Mouse (Mus musculus): ENCODE results near the gene C9. TPM values are rescaled to one million over a fixed set of nuclear protein-coding genes. Genes with fewer than 3 reads are reported as not detected.

C9 gene
- total and polyA plus RNA-seq, 3 experiments: not detected

GRCm38 (mm10) chr15:6415317-6415716 is 29.8 kb upstream of the C9 start:
- DNase-seq (ENCODE audit: extremely low read depth): no peak
- no peaks in the 10 kb centered on the region for H3K36me3 ChIP-seq (replicated peaks in 1 of 2; ENCODE audit: control insufficient read depth in 1 of 2, insufficient read depth in 1 of 2, low read length in 1 of 2)
- H3K4me2 ChIP-seq (ENCODE audit: insufficient read depth, low read depth, poor library complexity, severe bottlenecking): no peak overlapping the region
- no peaks in the 10 kb centered on the region for H3K27me3 ChIP-seq (replicated peaks)
- no peak overlapping the region for H3K27ac ChIP-seq (ENCODE audit: insufficient read depth, low read depth)
- in situ Hi-C loops (cut with MboI; ENCODE audit: low pct_ligation_motif_present, low pct_unique_long_range_greater_than_20kb, low sequenced_read_pairs) (no loop called here), dilution Hi-C loops (cut with MboI; ENCODE audit: extremely low pct_ligation_motif_present, extremely low pct_unique_long_range_greater_than_20kb, low sequenced_read_pairs) (no loop called here)
- no peaks in the 10 kb centered on the region for H3K79me2 ChIP-seq (replicated peaks; ENCODE audit: control insufficient read depth, extremely low read depth, insufficient read depth, poor library complexity, severe bottlenecking)
- H3K4me3 ChIP-seq (replicated peaks in 1 of 3; ENCODE audit: low read depth in 2 of 3, low read length in 2 of 3, poor library complexity in 1 of 3): no peak overlapping the region
- H3K4me1 ChIP-seq (ENCODE audit: control insufficient read depth in 1 of 2, insufficient read depth in 2 of 2): no peaks in the 10 kb centered on the region
- no peak for TF ChIP-seq NELFE (IDR thresholded peaks at IDR 0.05; ENCODE audit: low read depth, low read length)
- no peak overlapping the region for H3K9ac ChIP-seq (ENCODE audit: insufficient read depth, low read depth)
- H3K9me3 ChIP-seq (replicated peaks; ENCODE audit: low read length): no peaks in the 10 kb centered on the region

DNA sequence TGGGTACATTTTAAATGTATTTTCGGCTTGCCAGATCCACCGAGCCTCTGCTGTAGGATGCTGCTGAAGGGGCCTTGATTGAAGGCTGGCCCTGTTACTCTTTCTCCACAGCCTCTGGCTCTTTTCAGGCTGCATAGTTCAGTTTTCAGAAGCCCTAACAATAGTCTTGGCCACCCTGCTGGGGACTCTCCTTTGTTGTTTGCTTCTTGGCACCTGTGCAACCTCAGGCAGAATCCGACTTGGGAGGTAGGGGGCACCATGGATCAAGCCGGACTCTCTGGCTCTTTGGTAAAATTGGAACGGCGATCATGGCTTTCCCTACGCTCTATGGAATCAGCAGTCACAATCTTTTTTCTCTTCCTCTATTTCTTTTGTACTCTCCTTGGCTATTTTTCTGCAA is 13.3 kb upstream of the C9 start:
- Histone ChIP-seq H3K4me3 (replicated peaks in 1 of 3; ENCODE audit: low read depth in 2 of 3, low read length in 2 of 3, poor library complexity in 1 of 3) (no peak overlapping the region), H3K4me2 (ENCODE audit: insufficient read depth, low read depth, poor library complexity, severe bottlenecking) (no peak overlapping the region), H3K9me3 (replicated peaks; ENCODE audit: low read length) (no peaks in the 10 kb centered on the region), H3K9ac (ENCODE audit: insufficient read depth, low read depth) (no peak overlapping the region), H3K4me1 (ENCODE audit: control insufficient read depth in 1 of 2, insufficient read depth in 2 of 2) (no peaks in the 10 kb centered on the region), H3K36me3 (replicated peaks in 1 of 2; ENCODE audit: control insufficient read depth in 1 of 2, insufficient read depth in 1 of 2, low read length in 1 of 2) (no peaks in the 10 kb centered on the region), H3K27ac (ENCODE audit: insufficient read depth, low read depth) (no peak overlapping the region), H3K27me3 (replicated peaks) (no peaks in the 10 kb centered on the region), H3K79me2 (replicated peaks; ENCODE audit: control insufficient read depth, extremely low read depth, insufficient read depth, poor library complexity, severe bottlenecking) (no peaks in the 10 kb centered on the region)
- DNase-seq (ENCODE audit: extremely low read depth): no peak
- in situ Hi-C loops (cut with MboI; ENCODE audit: low pct_ligation_motif_present, low pct_unique_long_range_greater_than_20kb, low sequenced_read_pairs): loop anchor here (25.0 kb wide), 1 partner anchor 194 kb away; no protein-coding TSS in a partner anchor
- TF ChIP-seq USF2 (conservative IDR thresholded peaks at IDR 0.05; ENCODE audit: low read depth, low read length): no peak
- no peak for TF ChIP-seq MXI1 (IDR thresholded peaks at IDR 0.05; ENCODE audit: low read depth, low read length)
- no peak for TF ChIP-seq TCF12 (IDR thresholded peaks at IDR 0.05; ENCODE audit: low read depth, low read length)
- no peak for TF ChIP-seq ZKSCAN1 (IDR thresholded peaks at IDR 0.05; ENCODE audit: borderline replicate concordance, low read depth, low read length)
- TF ChIP-seq JUND (conservative IDR thresholded peaks at IDR 0.05; ENCODE audit: low read depth, low read length): no peak
- TF ChIP-seq ZC3H11A (IDR thresholded peaks at IDR 0.05; ENCODE audit: low read depth, low read length): no peak
- no peak for TF ChIP-seq E2F4 (IDR thresholded peaks at IDR 0.05; ENCODE audit: insufficient replicate concordance, low read depth, low read length)
- TF ChIP-seq GABPA (IDR thresholded peaks at IDR 0.05; ENCODE audit: insufficient replicate concordance, low read depth, low read length): no peak
- TF ChIP-seq EP300 (IDR thresholded peaks at IDR 0.05; ENCODE audit: low read length): no peak
- TF ChIP-seq NRF1 (IDR thresholded peaks at IDR 0.05; ENCODE audit: low read depth, low read length): no peak
- no peak for TF ChIP-seq MYC (IDR thresholded peaks at IDR 0.05; ENCODE audit: low read depth, low read length)
- no peak for TF ChIP-seq ZNF384 (IDR thresholded peaks at IDR 0.05; ENCODE audit: low read depth, low read length)
- TF ChIP-seq MAZ (IDR thresholded peaks at IDR 0.05; ENCODE audit: low read depth, low read length): no peak
- dilution Hi-C loops (cut with MboI; ENCODE audit: extremely low pct_ligation_motif_present, extremely low pct_unique_long_range_greater_than_20kb, low sequenced_read_pairs): no loop called here

- no peaks in the 10 kb centered on the region for H3K36me3 ChIP-seq (replicated peaks in 1 of 2; ENCODE audit: control insufficient read depth in 1 of 2, insufficient read depth in 1 of 2, low read length in 1 of 2)
- in situ Hi-C loops (cut with MboI; ENCODE audit: low pct_ligation_motif_present, low pct_unique_long_range_greater_than_20kb, low sequenced_read_pairs): loop anchor here (25.0 kb wide), 1 partner anchor 195 kb away; no protein-coding TSS in a partner anchor
These were observed 12.7 kb upstream of the C9 start for GRCm38 (mm10) chr15:6432411-6432810.

More at GRCm38 (mm10) chr15:6432411-6432810, 12.7 kb upstream of the C9 start:
- no peak overlapping the region for H3K4me2 ChIP-seq (ENCODE audit: insufficient read depth, low read depth, poor library complexity, severe bottlenecking)
- H3K9me3 ChIP-seq (replicated peaks; ENCODE audit: low read length): no peaks in the 10 kb centered on the region
- DNase-seq (ENCODE audit: extremely low read depth): no peak
- H3K4me1 ChIP-seq (ENCODE audit: control insufficient read depth in 1 of 2, insufficient read depth in 2 of 2): no peaks in the 10 kb centered on the region
- TF ChIP-seq GABPA (IDR thresholded peaks at IDR 0.05; ENCODE audit: insufficient replicate concordance, low read depth, low read length) (no peak), ZKSCAN1 (IDR thresholded peaks at IDR 0.05; ENCODE audit: borderline replicate concordance, low read depth, low read length) (no peak), UBTF (IDR thresholded peaks at IDR 0.05; ENCODE audit: low read depth, low read length) (no peak), ZNF384 (IDR thresholded peaks at IDR 0.05; ENCODE audit: low read depth, low read length) (no peak), RCOR1 (conservative IDR thresholded peaks at IDR 0.05; ENCODE audit: low read depth, low read length) (no peak), POLR2A (IDR thresholded peaks at IDR 0.05; ENCODE audit: low read depth, low read length) (no peak), MEF2A (IDR thresholded peaks at IDR 0.05; ENCODE audit: borderline replicate concordance, low read depth, low read length) (no peak), E2F4 (IDR thresholded peaks at IDR 0.05; ENCODE audit: insufficient replicate concordance, low read depth, low read length) (no peak), CHD2 (IDR thresholded peaks at IDR 0.05; ENCODE audit: low read length) (no peak), RAD21 (IDR thresholded peaks at IDR 0.05; ENCODE audit: low read depth, low read length) (no peak), USF2 (conservative IDR thresholded peaks at IDR 0.05; ENCODE audit: low read depth, low read length) (no peak), TBP (conservative IDR thresholded peaks at IDR 0.05; ENCODE audit: low read depth, low read length) (no peak)
- no peak overlapping the region for H3K9ac ChIP-seq (ENCODE audit: insufficient read depth, low read depth)
- no peak overlapping the region for H3K4me3 ChIP-seq (replicated peaks in 1 of 3; ENCODE audit: low read depth in 2 of 3, low read length in 2 of 3, poor library complexity in 1 of 3)
- no peak overlapping the region for H3K27ac ChIP-seq (ENCODE audit: insufficient read depth, low read depth)
- no peaks in the 10 kb centered on the region for H3K27me3 ChIP-seq (replicated peaks)
- dilution Hi-C loops (cut with MboI; ENCODE audit: extremely low pct_ligation_motif_present, extremely low pct_unique_long_range_greater_than_20kb, low sequenced_read_pairs): no loop called here
- H3K79me2 ChIP-seq (replicated peaks; ENCODE audit: control insufficient read depth, extremely low read depth, insufficient read depth, poor library complexity, severe bottlenecking): no peaks in the 10 kb centered on the region
